Mouse (Mus musculus) olfactory bulb, adult 2 months (tissue): ENCODE data around the gene Olfm2.

Experiments
- CTCF ChIP-seq: fragments of 200-500 bp; IDR thresholded peaks from 2 replicates; pipeline ENCODE4 v1.5.1; 2012; ENCODE audit warnings: low read depth, mild to moderate bottlenecking, low read length, moderate library complexity; ENCODE audit not compliant: insufficient read depth
- POLR2A ChIP-seq: fragments of 200-500 bp; IDR thresholded peaks from 2 replicates; pipeline ENCODE4 v1.6.1; 2012; ENCODE audit warnings: mild to moderate bottlenecking, low read depth, low read length, moderate library complexity; ENCODE audit not compliant: insufficient read depth

- TF ChIP-seq POLR2A (no peak), CTCF (no peak)
Observed at GRCm38 (mm10) chr9:20636790-20637189, 109.4 kb downstream of the Olfm2 start.
